Mouse (Mus musculus) ES-E14 (cell line): ENCODE results near the gene Pou3f3.

Experiments
- HCFC1 ChIP-seq: IDR thresholded peaks from 2 replicates; pipeline ENCODE4 v1.6.1; 2012; ENCODE audit warnings: low read length, inconsistent platforms, borderline replicate concordance; ENCODE audit not compliant: insufficient read depth
- MAFK ChIP-seq: IDR thresholded peaks from 2 replicates; pipeline ENCODE4 v1.6.1; 2014; ENCODE audit warnings: mild to moderate bottlenecking, low read depth, low read length, inconsistent platforms; ENCODE audit not compliant: insufficient read depth

DNA sequence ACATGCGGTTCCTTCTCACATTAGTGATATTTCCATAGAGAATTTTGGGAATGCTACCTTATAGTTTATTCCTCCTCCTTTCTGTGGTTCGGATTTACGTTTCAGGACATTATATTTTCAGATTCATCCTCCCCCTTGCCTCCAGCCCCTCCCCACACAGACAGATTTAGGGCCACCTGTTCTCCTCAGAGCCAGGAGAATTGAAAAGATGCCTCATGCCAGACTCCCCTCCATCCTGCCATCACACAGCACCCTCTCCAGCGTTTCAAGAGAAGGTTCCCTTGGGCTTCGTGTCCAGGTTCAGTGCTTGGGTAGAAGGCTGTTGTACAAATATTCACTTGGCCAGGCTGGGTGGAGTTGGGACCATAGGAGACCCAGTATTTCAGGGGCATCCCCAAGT, 25.8 kb downstream of the Pou3f3 start:
- TF ChIP-seq MAFK (no peak), HCFC1 (no peak)
